Mouse (Mus musculus) adrenal gland, adult 2 months (tissue): ENCODE measurements around the gene Fbxo3. TPM values are rescaled to one million over a fixed set of nuclear protein-coding genes. Genes with fewer than 3 reads are reported as not detected.
"Not testable (repeated sequence)": the region's sequence is repeated elsewhere in the genome, so short reads cannot be mapped to it uniquely, and the experiment has no call there.

Source experiments
- DNase-seq: peaks from one replicate; pipeline ENCODE4 v3.0.0; 2021
- polyA plus RNA-seq: library from polyadenylated mRNA; depleted of rRNA; stranded (reverse); fragments of >200 nt; gene quantifications from 2 replicates; pipeline ENCODE4 v1.2.3, GENCODE M21; 2012
- total RNA-seq, 2 experiments: library from RNA; stranded (reverse); gene quantifications; 2 replicates each; pipeline ENCODE4 v1.2.3; 2021

Fbxo3 gene
- total and polyA plus RNA-seq, 3 experiments, result 12.8 to 77.9 (median 66.3) TPM

- DNase-seq, result no peak
Measured at GRCm38 (mm10) chr2:104036316-104036715, 8.8 kb downstream of the Fbxo3 start.

- no peak for DNase-seq
Measured at GRCm38 (mm10) chr2:104038236-104038635, 10.7 kb downstream of the Fbxo3 start.

- peak; percentile 63 for DNase-seq
Measured at GRCm38 (mm10) chr2:104041632-104042031, 14.1 kb downstream of the Fbxo3 start.

- no peak for DNase-seq
Measured at GRCm38 (mm10) chr2:104042766-104043165, 15.2 kb downstream of the Fbxo3 start.

DNA sequence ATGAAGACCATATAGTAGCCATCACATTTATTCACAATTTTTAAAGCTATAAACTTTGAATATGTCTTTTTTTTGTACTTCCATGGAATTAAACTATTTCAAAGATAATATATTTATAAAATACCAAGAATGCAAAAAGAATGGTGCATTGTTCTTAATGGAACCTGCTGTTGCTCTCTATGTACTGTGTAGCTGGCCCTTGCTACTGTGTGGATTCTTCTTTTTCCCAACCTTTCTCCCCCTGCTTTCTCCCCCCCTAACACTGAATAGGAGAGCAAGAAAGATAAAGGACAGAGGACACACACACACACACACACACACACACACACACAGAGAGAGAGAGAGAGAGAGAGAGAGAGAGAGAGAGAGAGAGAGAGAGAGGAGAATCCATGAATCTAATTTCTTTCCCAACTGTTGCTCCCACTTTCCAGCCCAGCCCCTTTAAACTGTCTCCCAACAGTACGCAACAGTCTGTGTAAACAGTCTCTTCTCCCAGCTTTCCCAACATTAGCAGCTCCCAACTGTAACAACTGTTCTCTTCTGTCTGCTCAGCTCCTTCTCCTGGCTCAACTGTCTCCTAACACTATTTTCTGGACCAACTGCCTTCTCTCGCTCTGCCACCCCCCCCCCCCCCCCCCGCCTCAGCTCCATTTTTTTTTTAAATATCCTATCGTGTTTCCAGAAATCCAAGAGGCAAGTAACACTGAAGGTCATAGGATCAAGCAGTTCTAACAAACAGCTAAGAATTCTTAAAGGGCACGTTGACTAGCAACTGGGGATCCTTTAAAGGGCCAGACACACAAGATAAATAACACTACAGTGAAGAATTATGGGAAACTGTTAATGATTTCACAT lies 16.3 kb downstream of the Fbxo3 start:
- no peak for DNase-seq

- DNase-seq, result no peak
Measured at GRCm38 (mm10) chr2:104044479-104045080, 17.1 kb downstream of the Fbxo3 start.

DNA sequence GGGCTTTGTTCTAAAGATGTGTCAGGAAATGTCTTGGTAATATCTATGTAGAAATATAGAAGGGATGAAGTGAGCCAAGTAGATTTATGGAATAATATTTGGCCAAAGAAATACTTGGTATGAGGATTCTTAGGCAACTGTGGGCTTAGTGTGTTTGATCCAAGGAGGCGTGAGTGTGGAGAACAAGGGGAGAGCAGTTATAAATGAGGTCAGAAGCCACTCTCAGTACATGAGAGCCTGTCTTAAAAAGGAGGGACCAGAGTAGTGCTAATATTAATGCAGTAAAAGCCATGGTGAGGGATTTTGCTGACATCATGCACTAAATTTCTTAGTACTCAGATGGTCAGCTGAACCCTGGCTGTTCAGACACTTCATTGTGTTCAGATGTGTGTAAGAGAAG lies 30.9 kb downstream of the Fbxo3 start:
- no peak for DNase-seq

DNA sequence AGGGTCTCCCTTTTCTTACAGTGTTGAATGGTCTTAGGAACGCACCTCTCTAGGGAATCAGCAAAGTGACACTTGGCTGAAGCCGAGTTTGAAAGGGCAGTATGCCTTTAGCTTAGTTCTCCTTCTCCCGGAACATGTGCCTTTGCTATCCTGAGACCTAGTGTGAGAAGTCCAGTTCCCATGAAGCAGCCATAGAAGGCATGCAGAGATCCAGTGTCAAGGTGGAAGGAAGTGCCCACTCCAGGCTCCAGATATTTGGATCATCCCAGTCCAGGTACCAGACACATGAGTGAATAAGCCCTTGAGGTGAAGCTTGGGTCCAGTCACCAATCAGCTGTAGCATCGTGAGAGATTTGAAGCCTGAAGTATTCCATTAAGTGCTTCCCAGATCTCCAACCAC lies 31.4 kb downstream of the Fbxo3 start:
- DNase-seq, result no peak

GRCm38 (mm10) chr2:104059786-104060185 lies 32.3 kb downstream of the Fbxo3 start:
- no peak for DNase-seq

DNA sequence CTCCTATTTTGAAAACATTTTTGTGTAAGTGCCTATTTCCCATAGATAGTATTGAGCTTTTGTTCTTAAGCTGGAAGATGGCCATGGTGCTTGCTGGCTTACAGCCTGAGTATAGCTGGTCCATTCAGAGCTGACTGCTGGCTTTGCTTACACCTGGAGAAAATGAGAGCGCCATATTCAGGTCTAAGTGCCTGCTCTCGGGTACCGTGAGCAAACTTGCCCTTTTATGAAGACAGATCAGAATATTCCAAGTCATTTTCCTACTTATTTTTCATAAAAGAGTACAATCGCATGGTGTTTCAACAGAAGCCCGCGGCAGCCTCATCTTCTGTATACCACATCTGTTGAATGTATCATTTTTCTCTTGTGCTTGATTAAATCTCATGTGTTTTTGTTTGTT lies 33.5 kb downstream of the Fbxo3 start:
- no peak for DNase-seq

DNA sequence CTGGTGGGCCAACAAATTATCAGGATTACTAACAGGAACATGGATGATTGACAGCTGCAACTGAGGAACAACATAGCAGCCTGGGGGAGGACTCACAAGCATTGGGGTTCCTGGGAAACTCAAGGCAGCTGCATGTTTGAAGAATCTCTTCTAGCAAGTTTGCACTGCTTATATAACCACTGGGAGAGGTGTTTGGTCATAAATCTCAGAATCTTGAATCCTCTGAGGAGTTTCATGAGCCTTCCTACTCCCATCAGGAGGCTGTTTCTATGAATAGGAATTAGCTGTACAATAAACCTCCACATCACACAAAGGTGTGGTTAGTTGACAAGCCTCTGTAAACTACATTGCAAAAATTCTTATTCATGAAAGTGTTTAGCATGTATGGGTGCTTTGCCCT lies 35.1 kb downstream of the Fbxo3 start:
- DNase-seq, result no peak

DNA sequence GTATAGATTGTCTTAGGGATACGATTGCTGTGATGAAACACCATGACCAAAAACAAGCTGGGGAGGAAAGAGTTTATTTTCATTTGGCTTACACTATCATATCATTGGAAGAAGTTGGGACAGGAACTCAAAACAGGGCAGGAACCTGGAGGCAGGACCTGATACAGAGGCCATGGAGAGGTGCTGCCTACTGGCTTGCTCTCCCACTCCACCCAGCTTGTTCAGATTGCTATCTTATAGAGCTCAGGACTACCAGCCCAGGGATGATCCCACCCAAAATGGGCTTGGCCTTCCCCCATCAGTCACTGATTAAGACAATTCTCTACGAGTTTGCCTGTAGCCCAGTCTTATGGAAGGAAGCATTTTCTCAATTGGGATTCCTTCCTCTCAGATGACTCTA lies 36.6 kb downstream of the Fbxo3 start:
- no peak for DNase-seq

DNA sequence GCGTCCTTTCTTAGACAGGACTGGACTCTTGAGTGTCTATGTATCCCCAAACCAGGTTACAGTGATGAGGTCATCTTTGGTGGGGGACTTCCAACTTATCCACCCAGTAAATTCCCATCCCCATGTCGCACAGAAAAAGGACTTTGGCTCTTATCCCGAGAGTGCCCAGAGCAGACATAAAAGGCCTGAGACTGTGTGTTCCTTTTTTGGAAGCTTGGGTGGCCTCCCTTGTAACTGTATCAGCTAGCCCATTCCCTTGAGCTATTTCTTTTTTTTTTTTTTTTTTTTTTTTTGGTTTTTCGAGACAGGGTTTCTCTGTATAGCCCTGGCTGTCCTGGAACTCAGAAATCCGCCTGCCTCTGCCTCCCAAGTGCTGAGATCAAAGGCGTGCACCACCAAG lies 38.0 kb downstream of the Fbxo3 start, which contains the start of gene Gm10912:
TSS of gene Gm10912 (plus strand) at position 301 of the 400 bp plus-strand sequence.
- DNase-seq, result not testable (repeated sequence)

DNA sequence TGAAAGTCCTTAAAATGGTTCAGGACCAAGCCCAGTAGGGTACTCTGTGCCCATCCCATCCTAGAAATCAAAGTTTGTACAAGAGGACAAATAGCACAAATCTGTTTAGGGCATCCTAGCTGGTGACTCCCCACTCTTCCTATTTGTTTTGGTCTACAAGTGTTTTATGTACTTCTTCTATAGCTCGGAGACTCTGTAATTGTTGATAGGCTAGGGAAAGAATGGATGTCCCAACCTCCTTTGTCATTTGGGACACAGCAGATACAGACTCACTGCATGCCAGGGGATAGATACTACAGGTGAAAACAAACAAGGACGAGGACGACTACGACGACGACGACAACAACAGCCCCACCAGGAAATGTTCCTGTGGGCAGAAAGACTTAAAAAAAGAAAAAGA lies 40.9 kb downstream of the Fbxo3 start, which contains the start of gene Gm10799:
TSS of gene Gm10799 (minus strand) at position 101 of the 400 bp plus-strand sequence.
- not testable (repeated sequence) for DNase-seq

DNA sequence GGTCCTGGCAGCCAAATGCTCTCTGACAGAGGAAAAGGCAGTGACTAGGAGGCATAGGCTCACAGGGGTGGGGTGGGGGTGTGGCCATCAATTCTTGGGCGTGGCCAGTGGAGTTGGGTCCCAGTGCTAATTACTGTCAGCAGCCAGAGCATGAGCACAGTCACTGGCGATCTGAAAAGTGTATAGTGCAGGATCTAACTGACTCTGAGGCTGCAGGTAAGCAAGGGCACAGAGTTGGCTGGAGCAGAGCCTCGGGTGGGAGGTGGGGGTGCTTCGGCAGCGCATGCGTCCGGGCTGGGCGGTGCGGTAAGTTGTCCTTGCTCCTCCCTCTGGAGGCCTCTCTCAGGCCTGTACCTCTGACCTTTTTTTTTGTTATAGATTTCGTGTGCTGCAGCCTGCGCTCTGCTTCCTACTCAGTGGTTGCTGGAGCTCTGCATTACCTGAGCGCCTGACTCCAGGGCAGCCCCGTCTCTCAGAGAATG lies 42.2 kb downstream of the Fbxo3 start, which contains the start of gene Cd59b:
TSS of gene Cd59b (plus strand) at position 146 of the 482 bp plus-strand sequence.
- DNase-seq, result peak; percentile 78

DNA sequence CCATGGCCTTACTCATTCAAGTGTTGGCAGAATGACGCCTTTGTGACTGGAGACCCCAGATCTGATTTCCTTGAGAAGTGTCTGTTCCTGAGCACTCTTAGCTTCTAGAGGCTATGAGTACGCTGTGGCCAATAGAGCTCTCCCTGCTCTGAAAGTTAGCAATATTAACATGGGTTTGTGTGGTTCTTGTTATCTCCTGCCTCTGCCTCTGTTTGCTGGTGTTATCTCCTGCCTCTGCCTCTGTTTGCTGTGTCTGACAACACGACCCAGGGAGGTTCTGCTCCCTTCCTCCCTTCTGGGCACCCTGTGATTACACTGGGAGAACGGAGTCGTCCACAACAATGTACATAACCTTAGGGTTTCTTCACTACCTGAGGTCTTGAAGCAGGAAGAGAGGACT lies 50.8 kb downstream of the Fbxo3 start:
- not testable (repeated sequence) for DNase-seq

DNA sequence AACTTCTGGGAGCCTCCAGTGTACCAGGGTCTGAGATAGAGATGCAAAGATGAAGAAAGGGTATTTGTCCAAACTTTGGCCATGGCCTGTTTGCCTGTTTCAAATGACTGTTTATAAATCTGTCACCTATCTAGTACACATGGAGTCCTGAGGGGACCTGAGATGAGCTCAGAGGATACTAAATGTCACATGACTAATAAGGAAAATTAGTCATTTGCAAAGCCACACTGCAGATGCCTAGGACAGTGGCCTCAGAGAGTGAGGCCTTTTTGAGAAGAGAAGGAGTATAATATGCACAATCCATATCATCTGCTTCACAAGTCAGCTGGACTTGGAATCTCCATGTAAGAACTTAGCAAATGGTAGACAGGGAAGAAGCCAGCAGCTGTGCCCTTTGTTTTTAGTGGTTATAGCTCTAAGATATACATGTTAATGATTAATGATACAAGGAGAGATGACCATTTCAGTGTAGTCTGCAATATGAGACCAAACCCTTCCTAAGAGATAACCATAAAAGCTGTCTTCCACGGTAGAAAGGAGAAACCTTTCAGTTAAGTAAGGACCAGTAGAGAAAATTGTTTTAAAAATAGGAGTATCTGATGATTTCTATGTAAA lies 54.0 kb downstream of the Fbxo3 start:
- not testable (repeated sequence) for DNase-seq

DNA sequence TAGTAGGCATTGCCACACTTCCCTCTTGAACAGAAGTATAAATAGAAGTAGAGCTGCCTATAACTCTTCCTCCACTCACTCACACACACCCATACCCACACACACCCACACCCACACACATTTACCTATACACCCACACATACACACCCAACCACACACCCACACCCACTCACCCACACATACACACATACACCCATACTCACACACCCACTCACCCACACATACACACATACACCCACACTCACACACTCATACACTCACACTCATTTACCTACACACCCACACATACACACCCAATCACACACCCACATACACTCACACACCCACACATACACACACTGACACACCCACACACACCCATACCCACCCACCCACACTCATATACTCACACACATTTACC lies 55.0 kb downstream of the Fbxo3 start:
- no peak for DNase-seq

GRCm38 (mm10) chr2:104084027-104084426 lies 56.5 kb downstream of the Fbxo3 start:
- DNase-seq, result not testable (repeated sequence)

GRCm38 (mm10) chr2:104087562-104087961 lies 60.0 kb downstream of the Fbxo3 start:
- not testable (repeated sequence) for DNase-seq

DNA sequence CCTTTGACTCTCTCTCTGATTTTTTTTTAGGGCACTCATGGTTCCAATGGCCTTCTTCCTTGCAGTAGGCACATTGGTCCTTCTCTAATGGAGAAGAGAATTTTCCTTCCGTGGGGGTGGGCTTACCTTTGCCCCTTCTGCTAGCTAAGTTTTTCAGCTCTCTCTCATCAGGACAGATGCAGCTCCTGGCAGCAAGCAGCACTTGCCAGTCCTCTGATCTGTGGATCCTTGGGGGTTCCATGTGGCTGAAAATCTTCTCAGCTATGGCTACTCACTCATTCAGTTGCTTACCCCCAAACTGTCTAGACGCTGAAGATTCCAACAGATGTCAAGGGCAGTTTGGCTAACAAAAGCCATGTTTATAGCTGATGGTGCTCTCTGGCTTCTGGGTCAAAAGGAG lies 65.8 kb downstream of the Fbxo3 start:
- DNase-seq, result no peak

DNA sequence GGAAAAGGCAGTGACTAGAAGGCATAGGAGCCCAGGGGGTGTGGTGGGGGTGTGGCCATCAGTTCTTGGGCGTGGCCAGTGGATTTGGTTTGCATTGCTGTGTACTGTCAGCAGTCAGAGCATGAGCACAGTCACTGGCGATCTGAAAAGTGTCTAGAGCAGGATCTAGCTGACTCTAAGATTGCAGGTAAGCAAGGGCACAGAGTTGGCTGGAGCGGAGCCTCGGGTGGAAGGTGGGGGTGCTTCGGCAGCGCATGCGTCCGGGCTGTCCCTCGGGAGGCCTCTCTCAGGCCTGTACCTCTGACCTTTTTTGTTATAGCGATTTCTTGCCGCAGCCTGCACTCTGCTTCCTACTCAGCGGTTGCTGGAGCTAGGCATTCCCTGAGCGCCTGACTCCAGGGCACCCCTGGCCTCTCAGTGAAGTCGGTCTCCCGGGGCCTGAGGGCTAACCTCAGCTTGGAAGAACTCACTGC lies 68.3 kb downstream of the Fbxo3 start, which contains the start of gene Cd59a:
TSS of gene Cd59a (plus strand) at position 61 of the 473 bp plus-strand sequence.
- DNase-seq, result peak; percentile 95
